Mouse (Mus musculus) G1E-ER4 (cell line): ENCODE measurements around the gene Tmem88. TPM values are rescaled to one million over a fixed set of nuclear protein-coding genes. Genes with fewer than 3 reads are reported as not detected.

Experiments used
- GATA1 ChIP-seq: IDR thresholded peaks from one replicate; pipeline ENCODE4 v1.8.0; 2012; ENCODE audit warnings: low read length, inconsistent platforms
- polyA plus RNA-seq: library from polyadenylated mRNA; stranded (reverse); fragments of >175 nt; gene quantifications from 2 replicates; pipeline ENCODE4 v1.2.3, GENCODE M21; 2012

Gene Tmem88
- polyA plus RNA-seq, 1 experiment = 3.6 TPM

DNA sequence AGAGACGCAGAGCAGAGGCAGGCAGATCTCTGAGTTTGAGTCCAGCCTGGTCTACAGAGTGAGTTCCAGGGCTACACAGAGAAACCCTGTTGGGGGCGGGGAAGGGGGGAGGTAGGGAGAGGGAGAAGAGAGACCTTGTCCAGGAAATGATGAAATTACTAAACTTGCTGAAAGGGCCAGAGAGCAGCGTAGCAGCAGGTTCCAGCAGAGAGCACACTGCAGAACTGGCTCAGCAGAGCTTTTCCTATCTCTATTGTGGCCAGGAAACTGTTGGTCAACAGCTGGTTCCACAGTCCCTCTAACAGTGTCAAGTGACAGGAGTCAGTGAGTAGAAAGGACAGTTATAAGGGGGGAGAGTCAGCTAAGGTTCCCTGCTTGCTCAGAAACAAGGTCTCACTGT is 18.4 kb downstream of the Tmem88 start:
- no peak for TF ChIP-seq GATA1

DNA sequence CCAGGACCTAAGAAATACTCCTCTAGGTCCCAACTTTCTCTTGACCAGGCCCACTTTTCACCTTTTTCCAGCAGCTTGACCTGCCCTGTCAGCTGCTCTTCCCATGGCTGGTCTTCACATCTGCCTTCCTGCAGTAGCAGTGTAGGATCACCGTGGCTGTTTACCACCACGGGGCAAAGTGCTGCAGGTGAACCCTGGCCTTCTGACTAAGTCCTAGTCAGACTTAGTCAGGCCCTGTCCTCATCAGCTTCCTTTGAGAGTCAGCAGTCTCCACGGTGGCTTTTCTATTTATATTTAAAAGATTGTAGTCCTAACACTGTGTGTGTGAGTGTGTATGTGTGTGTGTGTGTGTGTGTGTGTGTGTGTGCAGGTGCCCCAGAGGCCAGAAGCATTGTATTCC is 20.3 kb downstream of the Tmem88 start:
- TF ChIP-seq GATA1 = no peak

- TF ChIP-seq GATA1 = no peak
These were observed 22.4 kb downstream of the Tmem88 start for GRCm38 (mm10) chr11:69375646-69376045.

DNA sequence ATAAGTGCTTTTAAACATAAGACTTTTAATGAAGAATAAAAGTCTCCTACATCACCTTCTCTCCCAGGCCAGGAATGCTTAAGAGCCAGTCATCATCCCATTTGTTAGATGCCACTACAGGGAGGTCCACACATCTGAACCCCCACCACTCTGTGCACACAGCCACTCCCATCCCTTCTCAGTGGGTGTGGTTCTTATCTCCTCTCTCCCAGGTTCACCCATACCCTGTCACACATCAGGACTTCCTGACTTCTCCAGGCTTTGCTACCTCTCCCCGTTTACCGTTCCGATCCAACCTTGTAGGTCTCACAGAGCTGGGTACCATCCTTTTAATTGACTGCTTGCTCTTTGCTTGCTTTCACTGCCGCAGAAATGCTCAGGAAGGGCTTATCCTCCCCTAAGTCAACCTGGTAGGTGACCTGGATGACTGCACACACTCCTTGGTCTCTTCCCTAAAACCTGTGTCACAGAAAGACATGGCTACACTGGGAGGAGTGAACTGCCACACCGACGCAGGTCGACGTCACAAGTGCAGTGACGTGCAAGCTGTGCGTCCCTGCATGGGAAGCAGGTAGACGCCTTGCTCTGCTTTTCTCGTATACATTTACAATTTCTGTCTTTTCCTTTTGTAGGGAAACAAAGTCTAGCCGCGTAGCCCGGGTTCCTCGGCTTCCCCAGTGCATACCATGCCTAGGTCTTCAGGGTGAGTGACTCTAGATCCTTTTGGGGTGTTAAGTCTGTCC is 24.6 kb downstream of the Tmem88 start:
- TF ChIP-seq GATA1 = no peak

DNA sequence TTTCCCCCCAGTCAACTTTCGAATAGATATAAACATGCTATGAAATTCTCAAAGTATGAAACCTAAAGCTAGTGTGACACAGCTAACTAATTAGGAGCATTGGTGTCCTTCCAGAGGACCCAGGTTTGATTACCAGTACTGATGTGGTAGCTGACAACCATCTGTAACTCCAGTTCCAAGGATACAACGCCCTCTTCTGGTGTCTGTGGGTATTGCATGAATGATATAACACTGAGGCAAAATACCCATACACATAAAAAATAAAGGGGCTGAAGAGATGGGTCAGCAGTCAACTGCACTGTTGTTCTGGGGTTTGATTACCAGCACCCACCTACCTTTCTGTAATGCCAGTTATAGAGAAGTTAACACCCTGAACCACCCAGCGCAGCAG is 25.3 kb downstream of the Tmem88 start:
- no peak for TF ChIP-seq GATA1

- no peak for TF ChIP-seq GATA1
These were observed 25.8 kb downstream of the Tmem88 start for GRCm38 (mm10) chr11:69372056-69372779.

GRCm38 (mm10) chr11:69371601-69372000 is 26.4 kb downstream of the Tmem88 start:
- TF ChIP-seq GATA1 = no peak

- no peak for TF ChIP-seq GATA1
These were observed 27.2 kb downstream of the Tmem88 start for GRCm38 (mm10) chr11:69370817-69371215.

GRCm38 (mm10) chr11:69369990-69370816 is 27.8 kb downstream of the Tmem88 start:
- no peak for TF ChIP-seq GATA1

DNA sequence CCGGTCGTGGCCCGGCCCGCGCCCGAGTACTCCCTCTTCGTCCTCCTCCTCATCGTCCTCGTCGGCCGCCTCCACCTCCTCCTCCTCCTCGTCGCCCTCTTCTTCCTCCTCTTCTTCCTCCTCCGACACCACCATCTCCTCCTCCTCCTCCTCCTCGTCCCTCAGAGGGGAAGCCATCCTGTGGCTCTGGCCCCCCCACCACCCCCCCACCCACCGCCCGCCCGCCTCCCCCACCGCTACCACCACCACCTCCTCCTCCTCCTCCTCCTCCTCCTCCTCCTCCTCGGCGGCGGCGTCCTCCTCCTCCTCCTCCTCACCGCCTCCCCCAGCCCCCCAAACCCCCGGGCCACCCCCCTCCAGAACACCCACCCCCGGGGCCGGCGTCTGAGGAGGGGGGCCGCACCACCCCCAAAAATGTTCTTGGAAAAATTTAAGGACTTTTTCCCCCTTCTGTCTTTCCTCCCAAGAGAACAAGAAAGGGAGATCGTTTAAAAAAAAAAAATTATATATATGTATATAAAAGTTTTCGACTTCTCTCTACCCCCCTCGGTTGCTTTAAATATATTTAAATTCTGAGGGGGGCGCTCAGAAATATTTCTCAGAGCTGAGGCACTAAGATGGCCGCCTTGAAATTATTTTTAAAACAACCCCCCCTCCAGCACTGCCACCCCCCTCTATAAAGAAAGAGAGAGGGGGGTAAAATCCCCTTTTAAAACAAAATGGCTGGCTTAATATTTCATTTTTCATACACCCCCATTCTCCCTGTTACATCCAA is 28.6 kb downstream of the Tmem88 start, which contains the start of gene Chd3:
TSS of gene Chd3 (minus strand) at position 192 of the 775 bp plus-strand sequence.
- TF ChIP-seq GATA1 = no peak

DNA sequence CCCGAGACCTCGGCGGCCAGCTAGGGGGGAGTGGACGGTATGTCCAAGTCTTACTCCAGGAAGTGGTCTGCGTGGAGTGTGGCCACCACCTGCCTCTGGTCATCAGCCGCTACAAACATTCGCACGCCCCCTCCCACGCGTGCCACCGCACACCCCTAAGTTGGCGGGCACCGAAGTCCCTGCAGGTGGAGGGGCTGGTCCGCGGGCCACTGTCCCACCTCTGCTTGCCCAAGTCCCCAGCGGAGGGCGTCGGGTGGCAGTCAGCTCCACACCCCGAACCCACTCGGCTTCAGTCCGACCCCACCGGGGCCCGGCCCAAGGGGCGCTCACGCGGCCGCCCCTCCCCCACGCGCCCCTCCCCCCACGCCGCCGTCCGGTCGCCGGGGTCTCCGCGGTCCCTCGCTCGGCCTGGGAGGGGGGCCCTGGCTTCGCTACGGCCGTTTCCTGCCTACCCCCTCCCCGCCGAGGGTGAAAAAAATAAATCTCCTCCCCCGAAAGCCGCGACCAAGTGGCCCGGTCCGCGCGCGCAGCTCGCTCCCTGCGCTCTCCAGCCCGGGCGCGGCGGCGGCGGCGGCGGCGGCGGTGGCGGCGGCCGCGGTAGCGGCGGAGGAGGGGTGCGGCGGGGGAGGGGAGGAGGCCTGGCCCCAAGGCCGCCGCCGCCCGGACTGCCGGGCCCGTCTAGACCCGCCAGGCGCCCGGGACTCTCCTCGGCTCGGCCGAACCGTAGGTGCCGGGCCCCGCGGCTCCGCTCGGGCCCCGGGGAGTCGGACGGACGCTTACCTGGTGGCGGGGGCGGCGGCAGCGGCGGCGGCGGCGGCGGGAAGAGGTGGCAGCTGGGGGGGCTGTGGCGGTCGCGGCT is 29.4 kb downstream of the Tmem88 start:
- no peak for TF ChIP-seq GATA1

- TF ChIP-seq GATA1 = no peak
These were observed 30.2 kb downstream of the Tmem88 start for GRCm38 (mm10) chr11:69367616-69368355.

DNA sequence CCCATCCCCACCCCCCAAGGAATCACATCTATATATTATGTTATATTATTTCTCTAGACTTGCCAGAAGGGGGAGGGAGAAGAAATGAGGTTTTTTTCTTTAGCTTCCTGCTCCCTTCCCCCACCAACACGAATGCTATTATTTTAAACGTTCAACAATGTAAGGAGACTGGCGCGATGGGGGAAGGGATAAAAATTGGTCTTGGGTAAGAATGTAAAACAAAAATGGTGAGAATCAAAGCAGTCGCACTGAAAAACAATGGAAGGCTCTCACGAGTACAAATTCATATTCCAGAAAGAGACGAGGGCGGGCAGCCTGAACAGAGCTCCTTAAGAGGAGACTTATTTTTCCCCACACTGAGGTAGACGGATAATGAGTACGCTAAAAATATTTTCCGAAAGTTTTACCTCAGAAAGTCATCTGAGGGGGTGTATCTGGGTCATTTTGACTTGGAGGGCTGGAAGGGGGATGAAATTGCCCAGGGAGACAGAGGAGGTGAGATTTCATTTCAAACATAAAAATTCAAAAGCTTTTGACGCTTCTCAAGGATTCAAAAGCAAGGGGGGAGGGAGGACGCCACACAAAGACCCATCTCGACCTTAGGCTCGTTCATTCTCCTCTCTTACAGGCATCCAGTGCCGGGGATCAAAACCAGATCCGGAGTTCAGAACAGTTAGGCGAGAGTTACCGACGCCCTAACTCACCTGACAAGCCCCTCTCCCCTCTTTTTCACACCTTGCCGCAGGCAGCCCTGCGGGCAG is 31.0 kb downstream of the Tmem88 start:
- TF ChIP-seq GATA1 = no peak
